Comparison of ENCODE assay signal across 8 mouse cellular contexts in genomic region chr7:13023928-13024731, GRCm38 (mm10). TPM values are rescaled to one million over a fixed set of nuclear protein-coding genes. Genes with fewer than 3 reads are reported as not detected.
A peak's percentile ranks its signal among the peaks of the same experiment; 100 is the strongest.
DNase-seq lines count a peak whose midpoint lies in the region; ATAC-seq and TF ChIP-seq lines count a peak whose summit lies in the region.

No protein-coding gene starts in this region.

- H3K9ac ChIP-seq in MEL (ENCODE audit: control insufficient read depth, low read depth, low read length, poor library complexity, severe bottlenecking), result peak overlapping the region; percentile 99
- peak overlapping the region; percentile 90 for H3K9ac ChIP-seq in forebrain, embryonic 16.5 days (replicated peaks; ENCODE audit: low read depth, low read length)
- H3K9ac ChIP-seq in neural tube, embryonic 15.5 days (replicated peaks), result peak overlapping the region; percentile 94

- no peak for TF ChIP-seq RAD21 in MEL (IDR thresholded peaks at IDR 0.05; ENCODE audit: low read depth, low read length)

- peak; percentile 89 for ATAC-seq in forebrain, embryonic 16.5 days
- ATAC-seq in neural tube, embryonic 15.5 days (ENCODE audit: low FRiP score), result peak; percentile 89

- H3K27ac ChIP-seq in MEL (ENCODE audit: control insufficient read depth, low read depth, low read length), result peak overlapping the region; percentile 96
- H3K27ac ChIP-seq in forebrain, embryonic 16.5 days (ENCODE audit: low read length), result peak overlapping the region; percentile 100
- H3K27ac ChIP-seq in layer of hippocampus, adult 2 months, result peak overlapping the region; percentile 98
- H3K27ac ChIP-seq in neural tube, embryonic 15.5 days (replicated peaks), result peak overlapping the region; percentile 99

- H3K4me3 ChIP-seq in MEL (ENCODE audit: control insufficient read depth in 1 of 2, insufficient read depth in 1 of 2, low read depth in 2 of 2, low read length in 2 of 2), result peak overlapping the region; percentile 82 to 99
- peak overlapping the region; percentile 90 for H3K4me3 ChIP-seq in forebrain, embryonic 16.5 days (replicated peaks; ENCODE audit: low read length)
- peak overlapping the region; percentile 93 for H3K4me3 ChIP-seq in layer of hippocampus, adult 2 months
- peak overlapping the region; percentile 95 for H3K4me3 ChIP-seq in lung, adult 2 months (replicated peaks; ENCODE audit: extremely low read depth, low read depth, low read length)
- H3K4me3 ChIP-seq in neural tube, embryonic 15.5 days (replicated peaks), result peak overlapping the region; percentile 78

- H3K4me2 ChIP-seq in forebrain, embryonic 16.5 days (ENCODE audit: low read length), result peak overlapping the region; percentile 97
- peak overlapping the region; percentile 93 for H3K4me2 ChIP-seq in neural tube, embryonic 15.5 days

- H3K4me1 ChIP-seq in MEL (ENCODE audit: control insufficient read depth in 1 of 2, insufficient read depth in 2 of 2, low read length in 2 of 2), result peaks cover 2 to 23% of the 10 kb centered on the region in 2 experiments; a peak in 3 of 4 replicates
- peaks cover 28% of the 10 kb centered on the region for H3K4me1 ChIP-seq in forebrain, embryonic 16.5 days (replicated peaks; ENCODE audit: control insufficient read depth, insufficient read depth, low read length)
- H3K4me1 ChIP-seq in lung, adult 2 months (ENCODE audit: control insufficient read depth, insufficient read depth, low read length), result peaks cover 8% of the 10 kb centered on the region
- peaks cover 33% of the 10 kb centered on the region for H3K4me1 ChIP-seq in neural tube, embryonic 15.5 days

- WGBS in forebrain, embryonic 16.5 days, result under 1% methylated on average over 92 of the region's 95 CpGs
- under 1% methylated on average over 82 of the region's 95 CpGs for WGBS in lung, adult 2 months
- WGBS in neural tube, embryonic 15.5 days, result under 1% methylated on average over 74 of the region's 95 CpGs

- no peaks in the 10 kb centered on the region for H3K9me3 ChIP-seq in MEL (replicated peaks; ENCODE audit: insufficient read depth, low read length)
- no peaks in the 10 kb centered on the region for H3K9me3 ChIP-seq in forebrain, embryonic 16.5 days (ENCODE audit: control insufficient read depth, low read length)
- H3K9me3 ChIP-seq in neural tube, embryonic 15.5 days (replicated peaks), result no peaks in the 10 kb centered on the region

- TF ChIP-seq CTCF in MEL (IDR thresholded peaks at IDR 0.05 in 2 of 3, conservative IDR thresholded peaks at IDR 0.05 in 1 of 3; ENCODE audit: control insufficient read depth in 1 of 3, insufficient read depth in 1 of 3, low read depth in 2 of 3, low read length in 3 of 3, poor library complexity in 1 of 3, severe bottlenecking in 1 of 3), result no peak
- TF ChIP-seq CTCF in layer of hippocampus, adult 2 months (conservative IDR thresholded peaks at IDR 0.05), result no peak
- no peak for TF ChIP-seq CTCF in lung, adult 2 months (IDR thresholded peaks at IDR 0.05; ENCODE audit: insufficient read depth, low read length)

- peak; percentile 90 to 95 for TF ChIP-seq POLR2A in MEL (IDR thresholded peaks at IDR 0.05; ENCODE audit: control insufficient read depth in 1 of 2, insufficient read depth in 1 of 2, low read depth in 1 of 2, low read length in 2 of 2, poor library complexity in 1 of 2)
- TF ChIP-seq POLR2A in lung, adult 2 months (IDR thresholded peaks at IDR 0.05; ENCODE audit: borderline replicate concordance, extremely low read depth, low read depth, low read length), result peak; percentile 84

- peaks cover 21 to 30% of the 10 kb centered on the region in 2 experiments for H3K36me3 ChIP-seq in MEL (ENCODE audit: control insufficient read depth in 1 of 2, insufficient read depth in 2 of 2, low read length in 2 of 2)
- H3K36me3 ChIP-seq in forebrain, embryonic 16.5 days (ENCODE audit: control insufficient read depth, insufficient read depth), result peaks cover 30% of the 10 kb centered on the region
- peaks cover 35% of the 10 kb centered on the region for H3K36me3 ChIP-seq in neural tube, embryonic 15.5 days

- TF ChIP-seq EP300 in MEL (IDR thresholded peaks at IDR 0.05; ENCODE audit: low read depth in 1 of 2, low read length in 2 of 2), result peak in 1 of 2 experiments; percentile 29; a peak in 2 of 4 replicates

- DNase-seq in MEL (ENCODE audit: low read depth, low spot score), result peak; percentile 96
- DNase-seq in cerebellum, adult 18-20 months, result peak; percentile 89 to 98
- peak; percentile 96 to 100 for DNase-seq in heart, postnatal 36 days
- DNase-seq in layer of hippocampus, adult 2 months (ENCODE audit: low spot score in 2 of 2), result peak; percentile 90 to 94
- DNase-seq in lung, adult 2 months, result peak; percentile 97
- DNase-seq in testis, postnatal 10 days (ENCODE audit: low spot score), result peak; percentile 97

- intact Hi-C loops in heart, postnatal 36 days (cut with DNase I), result no loop called here

- H3K79me2 ChIP-seq in MEL (ENCODE audit: control insufficient read depth, insufficient read depth, low read length, poor library complexity), result peaks cover 34% of the 10 kb centered on the region

- H3K27me3 ChIP-seq in MEL (ENCODE audit: control insufficient read depth in 1 of 2, insufficient read depth in 2 of 2, low read length in 2 of 2), result peaks cover 0 to 4% of the 10 kb centered on the region in 2 experiments; a peak in 2 of 4 replicates
- H3K27me3 ChIP-seq in forebrain, embryonic 16.5 days (replicated peaks; ENCODE audit: control insufficient read depth, insufficient read depth, low read length), result no peaks in the 10 kb centered on the region
- no peaks in the 10 kb centered on the region for H3K27me3 ChIP-seq in neural tube, embryonic 15.5 days (replicated peaks)

TF ChIP-seq in MEL, 35 proteins besides CTCF, POLR2A, EP300 and RAD21 (continues in another document):
- TF ChIP-seq MAX (IDR thresholded peaks at IDR 0.05; ENCODE audit: low read length) (peak; percentile 85), UBTF (IDR thresholded peaks at IDR 0.05; ENCODE audit: borderline replicate concordance, insufficient read depth, low read depth, low read length) (no peak), KAT2A (conservative IDR thresholded peaks at IDR 0.05; ENCODE audit: low read depth, low read length) (no peak), GABPA (IDR thresholded peaks at IDR 0.05; ENCODE audit: low read depth, low read length) (no peak), POLR2AphosphoS5 (IDR thresholded peaks at IDR 0.05; ENCODE audit: borderline replicate concordance, low read depth, low read length) (0 out of 2 replicates have a peak, but pooled peaks have one; percentile 66), ZNF384 (IDR thresholded peaks at IDR 0.05; ENCODE audit: low read depth, low read length) (no peak), SIN3A (IDR thresholded peaks at IDR 0.05; ENCODE audit: low read length) (peak; percentile 74), NELFE (IDR thresholded peaks at IDR 0.05; ENCODE audit: low read depth, low read length) (peak; percentile 99)

RNA-seq across cellular contexts. Expression of gene Chmp2a, which starts 10.5 kb away (rescaled TPM):
- total RNA-seq in MEL (2012; rRNA removed), result 94.9 and 100 TPM in 2 replicates
- polyA plus RNA-seq in MEL (2012; ENCODE audit: insufficient read depth in 1 of 2, insufficient read length in 2 of 2, low read depth in 1 of 2, low replicate concordance in 2 of 2, missing spikeins in 1 of 2), result 100 to 1,000 TPM in 1 of 2 experiments, not detected in 1; 180 TPM
- polyA plus RNA-seq in forebrain, embryonic 16.5 days (2015; fragmentation: Nextera tagmentation; extraction: Ambion mirVana), result 170 and 175 TPM in 2 replicates
- 100 to 1,000 TPM; 124 to 136 TPM for total RNA-seq in heart, postnatal 36 days (2021)
- total RNA-seq in layer of hippocampus, adult 2 months (2021), result 100 to 1,000 TPM; 133 to 141 TPM
- 68.5 and 93.5 TPM in 2 replicates for polyA plus RNA-seq in lung, adult 2 months (2012; rRNA removed)
- 165 and 170 TPM in 2 replicates for polyA plus RNA-seq in neural tube, embryonic 15.5 days (2015; fragmentation: Nextera tagmentation; extraction: Ambion mirVana)

RNA-seq across cellular contexts. Expression of gene Ube2m, which starts 13.9 kb away (rescaled TPM):
- total RNA-seq in MEL (2012; rRNA removed), result 134 and 148 TPM in 2 replicates
- 100 to 1,000 TPM in 1 of 2 experiments, not detected in 1; 336 TPM for polyA plus RNA-seq in MEL (2012; ENCODE audit: insufficient read depth in 1 of 2, insufficient read length in 2 of 2, low read depth in 1 of 2, low replicate concordance in 2 of 2, missing spikeins in 1 of 2)
- 66.8 and 67.7 TPM in 2 replicates for polyA plus RNA-seq in forebrain, embryonic 16.5 days (2015; fragmentation: Nextera tagmentation; extraction: Ambion mirVana)
- 100 to 1,000 TPM; 198 to 199 TPM for total RNA-seq in heart, postnatal 36 days (2021)
- total RNA-seq in layer of hippocampus, adult 2 months (2021), result 100 to 1,000 TPM; 190 to 199 TPM
- polyA plus RNA-seq in lung, adult 2 months (2012; rRNA removed), result 82.5 and 143 TPM in 2 replicates
- 129 and 149 TPM in 2 replicates for polyA plus RNA-seq in neural tube, embryonic 15.5 days (2015; fragmentation: Nextera tagmentation; extraction: Ambion mirVana)

RNA-seq across cellular contexts. Expression of gene Zbtb45, which starts 14.3 kb away (rescaled TPM):
- total RNA-seq in MEL (2012; rRNA removed), result 15.8 and 16.8 TPM in 2 replicates
- polyA plus RNA-seq in MEL (2012; ENCODE audit: insufficient read depth in 1 of 2, insufficient read length in 2 of 2, low read depth in 1 of 2, low replicate concordance in 2 of 2, missing spikeins in 1 of 2), result 10 to 100 TPM in 1 of 2 experiments, not detected in 1; 36.3 TPM
- polyA plus RNA-seq in forebrain, embryonic 16.5 days (2015; fragmentation: Nextera tagmentation; extraction: Ambion mirVana), result 43.0 and 44.1 TPM in 2 replicates
- total RNA-seq in heart, postnatal 36 days (2021), result 1 to 10 TPM; 7.9 to 8.8 TPM
- 10 to 100 TPM; 32.9 to 34.8 TPM for total RNA-seq in layer of hippocampus, adult 2 months (2021)
- 23.5 and 30.7 TPM in 2 replicates for polyA plus RNA-seq in lung, adult 2 months (2012; rRNA removed)
- polyA plus RNA-seq in neural tube, embryonic 15.5 days (2015; fragmentation: Nextera tagmentation; extraction: Ambion mirVana), result 37.6 and 38.7 TPM in 2 replicates

RNA-seq across cellular contexts. Expression of gene Trim28, which starts 25.2 kb away (rescaled TPM):
- 605 and 702 TPM in 2 replicates for total RNA-seq in MEL (2012; rRNA removed)
- polyA plus RNA-seq in MEL (2012; ENCODE audit: insufficient read depth in 1 of 2, insufficient read length in 2 of 2, low read depth in 1 of 2, low replicate concordance in 2 of 2, missing spikeins in 1 of 2), result 1,000 to 10,000 TPM in 1 of 2 experiments, 100 to 1,000 TPM in 1; 104 to 1,160 TPM
- polyA plus RNA-seq in forebrain, embryonic 16.5 days (2015; fragmentation: Nextera tagmentation; extraction: Ambion mirVana), result 230 and 237 TPM in 2 replicates
- total RNA-seq in heart, postnatal 36 days (2021), result 10 to 100 TPM; 83.3 to 95.8 TPM
- total RNA-seq in layer of hippocampus, adult 2 months (2021), result 100 to 1,000 TPM; 238 to 253 TPM
- 170 and 214 TPM in 2 replicates for polyA plus RNA-seq in lung, adult 2 months (2012; rRNA removed)
- 202 and 224 TPM in 2 replicates for polyA plus RNA-seq in neural tube, embryonic 15.5 days (2015; fragmentation: Nextera tagmentation; extraction: Ambion mirVana)

RNA-seq across cellular contexts. Expression of gene Slc27a5, which starts 26.1 kb away (rescaled TPM):
- not detected in 2 replicates for total RNA-seq in MEL (2012; rRNA removed)
- under 1 TPM in 1 of 2 experiments, not detected in 1; 0.13 TPM for polyA plus RNA-seq in MEL (2012; ENCODE audit: insufficient read depth in 1 of 2, insufficient read length in 2 of 2, low read depth in 1 of 2, low replicate concordance in 2 of 2, missing spikeins in 1 of 2)
- polyA plus RNA-seq in forebrain, embryonic 16.5 days (2015; fragmentation: Nextera tagmentation; extraction: Ambion mirVana), result 0.21 and 0.75 TPM in 2 replicates
- total RNA-seq in heart, postnatal 36 days (2021), result not detected
- total RNA-seq in layer of hippocampus, adult 2 months (2021), result under 1 TPM; 0.15 to 0.22 TPM
- polyA plus RNA-seq in lung, adult 2 months (2012; rRNA removed), result 0.20 and 0.75 TPM in 2 replicates
- polyA plus RNA-seq in neural tube, embryonic 15.5 days (2015; fragmentation: Nextera tagmentation; extraction: Ambion mirVana), result 0.49 and 0.68 TPM in 2 replicates

Comparison
In these comparisons a context has a peak if more than half of its experiments do, and no peak if none do; other contexts are left out.
1. Peak in every context shown above with its lines: DNase-seq, ATAC-seq, H3K4me3 ChIP-seq and H3K27ac ChIP-seq.